Mouse (Mus musculus) MEL (cell line): ENCODE data around the gene Egln3. TPM values are rescaled to one million over a fixed set of nuclear protein-coding genes. Genes with fewer than 3 reads are reported as not detected.

Source experiments
- DNase-seq: peaks from one replicate; pipeline ENCODE4 v3.0.0; 2011; ENCODE audit warnings: low read depth, low spot score
- H3K27ac ChIP-seq: 2 replicates; pipeline ENCODE4 v1.5.1; 2012; ENCODE audit warnings: low read depth, mild to moderate bottlenecking, control low read depth, low read length, moderate library complexity; ENCODE audit not compliant: control insufficient read depth
- H3K27me3 ChIP-seq, 2 experiments: fragments of 150-350 bp in 1 of 2; sonication (generic) in 1 of 2; 2 replicates each; pipeline ENCODE4 v1.6.1; 2012; ENCODE audit warnings: low read length in 2 of 2, mild to moderate bottlenecking in 2 of 2, improper control_type of control experiment in 1 of 2, moderate library complexity in 1 of 2; ENCODE audit not compliant: insufficient read depth in 2 of 2, control insufficient read depth in 1 of 2
- H3K36me3 ChIP-seq, 2 experiments: 2 replicates each; pipeline ENCODE4 v1.6.1; 2012 to 2014; ENCODE audit warnings: low read length in 2 of 2, improper control_type of control experiment in 1 of 2, inconsistent platforms in 1 of 2, mild to moderate bottlenecking in 1 of 2; ENCODE audit not compliant: insufficient read depth in 2 of 2, control insufficient read depth in 1 of 2
- H3K4me1 ChIP-seq, 2 experiments: fragments of 150-350 bp in 1 of 2; sonication (generic) in 1 of 2; 2 replicates each; pipeline ENCODE4 v1.6.1; 2012; ENCODE audit warnings: low read length in 2 of 2, improper control_type of control experiment in 1 of 2, mild to moderate bottlenecking in 1 of 2; ENCODE audit not compliant: insufficient read depth in 2 of 2, control insufficient read depth in 1 of 2
- H3K4me3 ChIP-seq, 2 experiments: fragments of 150-350 bp in 1 of 2; sonication (generic) in 1 of 2; 2 replicates each; pipeline ENCODE4 v1.5.1; 2012; ENCODE audit warnings: low read depth in 2 of 2, low read length in 2 of 2, mild to moderate bottlenecking in 2 of 2, moderate library complexity in 2 of 2, control low read depth in 1 of 2, improper control_type of control experiment in 1 of 2; ENCODE audit not compliant: control insufficient read depth in 1 of 2, insufficient read depth in 1 of 2
- H3K79me2 ChIP-seq: 2 replicates; pipeline ENCODE4 v1.6.1; 2012; ENCODE audit warnings: mild to moderate bottlenecking, low read length, moderate library complexity; ENCODE audit not compliant: control insufficient read depth, poor library complexity, insufficient read depth
- H3K9ac ChIP-seq: 2 replicates; pipeline ENCODE4 v1.6.1; 2012; ENCODE audit warnings: low read depth, mild to moderate bottlenecking, control low read depth, low read length, moderate library complexity; ENCODE audit not compliant: control insufficient read depth, poor library complexity, severe bottlenecking
- H3K9me3 ChIP-seq: fragments of 150-350 bp; sonication (generic); replicated peaks from 2 replicates; pipeline ENCODE4 v1.6.1; 2012; ENCODE audit warnings: mild to moderate bottlenecking, low read length, improper control_type of control experiment, moderate library complexity; ENCODE audit not compliant: insufficient read depth
- BHLHE40 ChIP-seq: IDR thresholded peaks from 2 replicates; pipeline ENCODE4 v1.6.1; 2012; ENCODE audit warnings: low read depth, mild to moderate bottlenecking, inconsistent platforms, low read length, improper control_type of control experiment, borderline replicate concordance
- CHD1 ChIP-seq: IDR thresholded peaks from 2 replicates; pipeline ENCODE4 v1.6.1; 2012; ENCODE audit warnings: low read depth, mild to moderate bottlenecking, inconsistent platforms, low read length, improper control_type of control experiment
- CHD2 ChIP-seq: IDR thresholded peaks from 2 replicates; pipeline ENCODE4 v1.6.1; 2011; ENCODE audit warnings: low read length, improper control_type of control experiment
- E2F4 ChIP-seq: IDR thresholded peaks from 2 replicates; pipeline ENCODE4 v1.6.1; 2011; ENCODE audit warnings: low read depth, low read length, improper control_type of control experiment, borderline replicate concordance
- GABPA ChIP-seq: IDR thresholded peaks from 2 replicates; pipeline ENCODE4 v1.6.1; 2012; ENCODE audit warnings: low read depth, mild to moderate bottlenecking, inconsistent platforms, low read length, improper control_type of control experiment, moderate library complexity
- JUND ChIP-seq: IDR thresholded peaks from 2 replicates; pipeline ENCODE4 v1.6.1; 2011; ENCODE audit warnings: low read depth, mild to moderate bottlenecking, improper control_type of control experiment, low read length
- KAT2A ChIP-seq: conservative IDR thresholded peaks from 2 replicates; pipeline ENCODE4 v1.6.1; 2012; ENCODE audit warnings: low read depth, low read length, improper control_type of control experiment, inconsistent platforms
- MAX ChIP-seq: IDR thresholded peaks from 2 replicates; pipeline ENCODE4 v1.6.1; 2011; ENCODE audit warnings: low read length, improper control_type of control experiment
- MXI1 ChIP-seq: IDR thresholded peaks from 2 replicates; pipeline ENCODE4 v1.6.1; 2011; ENCODE audit warnings: mild to moderate bottlenecking, low read depth, low read length, improper control_type of control experiment
- MYB ChIP-seq: IDR thresholded peaks from 2 replicates; pipeline ENCODE4 v1.6.1; 2011; ENCODE audit warnings: mild to moderate bottlenecking, low read depth, low read length, improper control_type of control experiment
- NRF1 ChIP-seq: IDR thresholded peaks from 2 replicates; pipeline ENCODE4 v1.6.1; 2014; ENCODE audit warnings: low read depth, mild to moderate bottlenecking, inconsistent platforms, low read length, improper control_type of control experiment, moderate library complexity; ENCODE audit not compliant: poor library complexity, insufficient read depth, severe bottlenecking
- POLR2A ChIP-seq, 2 experiments: IDR thresholded peaks; 2 replicates each; pipeline ENCODE4 v1.6.1; 2011 to 2012; ENCODE audit warnings: low read length in 2 of 2, mild to moderate bottlenecking in 2 of 2, control low read depth in 1 of 2, improper control_type of control experiment in 1 of 2, low read depth in 1 of 2, moderate library complexity in 1 of 2; ENCODE audit not compliant: control insufficient read depth in 1 of 2, insufficient read depth in 1 of 2, poor library complexity in 1 of 2
- POLR2AphosphoS2 ChIP-seq: IDR thresholded peaks from 2 replicates; pipeline ENCODE4 v1.6.1; 2011; ENCODE audit warnings: low read length, improper control_type of control experiment
- POLR2AphosphoS5 ChIP-seq: IDR thresholded peaks from 2 replicates; pipeline ENCODE4 v1.6.1; 2012; ENCODE audit warnings: low read depth, borderline replicate concordance, mild to moderate bottlenecking, inconsistent platforms, low read length, moderate library complexity, mixed read lengths
- RAD21 ChIP-seq: IDR thresholded peaks from 2 replicates; pipeline ENCODE4 v1.6.1; 2011; ENCODE audit warnings: mild to moderate bottlenecking, low read depth, low read length, improper control_type of control experiment
- SIN3A ChIP-seq: IDR thresholded peaks from 2 replicates; pipeline ENCODE4 v1.6.1; 2012; ENCODE audit warnings: low read length, improper control_type of control experiment, inconsistent platforms
- SMC3 ChIP-seq: IDR thresholded peaks from 2 replicates; pipeline ENCODE4 v1.6.1; 2011; ENCODE audit warnings: low read depth, low read length, improper control_type of control experiment
- TAL1 ChIP-seq: IDR thresholded peaks from 2 replicates; pipeline ENCODE4 v1.6.1; 2012; ENCODE audit warnings: mild to moderate bottlenecking, inconsistent platforms, low read length, moderate library complexity, mixed read lengths
- TBP ChIP-seq: IDR thresholded peaks from 2 replicates; pipeline ENCODE4 v1.8.0; 2011; ENCODE audit warnings: low read depth, low read length, improper control_type of control experiment
- TCF12 ChIP-seq: IDR thresholded peaks from 2 replicates; pipeline ENCODE4 v1.6.1; 2014; ENCODE audit warnings: low read depth, mild to moderate bottlenecking, inconsistent platforms, low read length, improper control_type of control experiment, moderate library complexity
- UBTF ChIP-seq: IDR thresholded peaks from 2 replicates; pipeline ENCODE4 v1.6.1; 2012; ENCODE audit warnings: low read depth, mild to moderate bottlenecking, inconsistent platforms, low read length, improper control_type of control experiment, moderate library complexity, borderline replicate concordance; ENCODE audit not compliant: insufficient read depth
- USF1 ChIP-seq: IDR thresholded peaks from 2 replicates; pipeline ENCODE4 v1.6.1; 2014; ENCODE audit warnings: low read depth, mild to moderate bottlenecking, inconsistent platforms, low read length, improper control_type of control experiment, moderate library complexity
- ZC3H11A ChIP-seq: IDR thresholded peaks from 2 replicates; pipeline ENCODE4 v1.6.1; 2012; ENCODE audit warnings: low read depth, mild to moderate bottlenecking, inconsistent platforms, low read length, improper control_type of control experiment
- ZKSCAN1 ChIP-seq: IDR thresholded peaks from 2 replicates; pipeline ENCODE4 v1.6.1; 2012; ENCODE audit warnings: low read depth, mild to moderate bottlenecking, inconsistent platforms, low read length, improper control_type of control experiment, moderate library complexity
- polyA plus RNA-seq, 2 experiments: library from polyadenylated mRNA; stranded (reverse) in 1 of 2; unstranded in 1 of 2; fragments of >175 nt in 1 of 2; fragments of >200 nt in 1 of 2; gene quantifications; 2 replicates each; pipeline versions ENCODE4 v1.2.1 to v1.2.4; 2012; ENCODE audit warnings: low replicate concordance in 2 of 2, low read depth in 1 of 2; ENCODE audit not compliant: insufficient read length in 2 of 2, insufficient read depth in 1 of 2, missing spikeins in 1 of 2
- total RNA-seq: library from RNA; depleted of rRNA; stranded (reverse); fragments of 300-350 nt; gene quantifications from 2 replicates; pipeline ENCODE4 v1.2.3, GENCODE M21; 2012

The Egln3 gene
- total and polyA plus RNA-seq, 3 experiments, result 3.2 to 30.1 TPM; not detected in 1

- no peaks in the 10 kb centered on the region for H3K79me2 ChIP-seq
- H3K9me3 ChIP-seq, result no peaks in the 10 kb centered on the region
- H3K9ac ChIP-seq, result no peak overlapping the region
- no peaks in the 10 kb centered on the region for H3K36me3 ChIP-seq
- H3K4me1 ChIP-seq, result no peaks in the 10 kb centered on the region
- no peak overlapping the region for H3K4me3 ChIP-seq
- no peak overlapping the region for H3K27ac ChIP-seq
- no peak for DNase-seq
- TF ChIP-seq ZKSCAN1 (no peak), USF1 (no peak), JUND (no peak), NRF1 (no peak), SIN3A (no peak), CHD2 (no peak), KAT2A (no peak), POLR2AphosphoS2 (no peak), MXI1 (no peak), CHD1 (no peak), SMC3 (no peak), POLR2AphosphoS5 (no peak)
- H3K27me3 ChIP-seq, result no peaks in the 10 kb centered on the region
These were observed 4.9 kb upstream of the Egln3 start for GRCm38 (mm10) chr12:54208433-54209181.

GRCm38 (mm10) chr12:54205731-54206130 lies 2.1 kb upstream of the Egln3 start:
- Histone ChIP-seq H3K9ac (no peak overlapping the region), H3K27ac (no peak overlapping the region), H3K27me3 (no peaks in the 10 kb centered on the region), H3K4me1 (peaks cover 0 to under 1% of the 10 kb centered on the region in 2 experiments; a peak in 1 of 4 replicates), H3K36me3 (peaks cover 0 to 1% of the 10 kb centered on the region in 2 experiments; a peak in 1 of 4 replicates), H3K4me3 (no peak overlapping the region), H3K79me2 (peaks cover 3% of the 10 kb centered on the region; the same call in 1 of the 2 replicates), H3K9me3 (no peaks in the 10 kb centered on the region)
- no peak for TF ChIP-seq TCF12
- no peak for TF ChIP-seq TBP
- TF ChIP-seq POLR2A (IDR thresholded peaks at IDR 0.05; ENCODE audit: control insufficient read depth in 1 of 2, insufficient read depth in 1 of 2, low read depth in 1 of 2, low read length in 2 of 2, poor library complexity in 1 of 2), result no peak
- TF ChIP-seq USF1, result no peak
- no peak for TF ChIP-seq ZKSCAN1
- TF ChIP-seq GABPA, result no peak
- no peak for TF ChIP-seq BHLHE40
- TF ChIP-seq UBTF, result no peak
- TF ChIP-seq E2F4, result no peak
- TF ChIP-seq SMC3, result no peak
- TF ChIP-seq NRF1, result no peak
- no peak for TF ChIP-seq MYB
- TF ChIP-seq ZC3H11A, result no peak
- TF ChIP-seq KAT2A, result no peak
- TF ChIP-seq TAL1, result no peak
- TF ChIP-seq MAX, result no peak
- no peak for TF ChIP-seq RAD21
- no peak for TF ChIP-seq CHD1
- no peak for DNase-seq
